Mouse (Mus musculus) kidney, adult 10 weeks (tissue): ENCODE data around the gene Syn3. TPM values are rescaled to one million over a fixed set of nuclear protein-coding genes. Genes with fewer than 3 reads are reported as not detected.

Source experiments
- polyA plus RNA-seq: library from polyadenylated mRNA; stranded (reverse); fragments of 350-450 nt; fragmentation: Illumina TruSeq; extraction: RNeasy Lipid Tissue Mini Kit (QIAGEN cat#74804); gene quantifications from one replicate; pipeline ENCODE4 v1.2.3, GENCODE M21; 2014; ENCODE audit warnings: low read depth, low replicate concordance

The Syn3 gene
- polyA plus RNA-seq, result 1.5 TPM

DNA sequence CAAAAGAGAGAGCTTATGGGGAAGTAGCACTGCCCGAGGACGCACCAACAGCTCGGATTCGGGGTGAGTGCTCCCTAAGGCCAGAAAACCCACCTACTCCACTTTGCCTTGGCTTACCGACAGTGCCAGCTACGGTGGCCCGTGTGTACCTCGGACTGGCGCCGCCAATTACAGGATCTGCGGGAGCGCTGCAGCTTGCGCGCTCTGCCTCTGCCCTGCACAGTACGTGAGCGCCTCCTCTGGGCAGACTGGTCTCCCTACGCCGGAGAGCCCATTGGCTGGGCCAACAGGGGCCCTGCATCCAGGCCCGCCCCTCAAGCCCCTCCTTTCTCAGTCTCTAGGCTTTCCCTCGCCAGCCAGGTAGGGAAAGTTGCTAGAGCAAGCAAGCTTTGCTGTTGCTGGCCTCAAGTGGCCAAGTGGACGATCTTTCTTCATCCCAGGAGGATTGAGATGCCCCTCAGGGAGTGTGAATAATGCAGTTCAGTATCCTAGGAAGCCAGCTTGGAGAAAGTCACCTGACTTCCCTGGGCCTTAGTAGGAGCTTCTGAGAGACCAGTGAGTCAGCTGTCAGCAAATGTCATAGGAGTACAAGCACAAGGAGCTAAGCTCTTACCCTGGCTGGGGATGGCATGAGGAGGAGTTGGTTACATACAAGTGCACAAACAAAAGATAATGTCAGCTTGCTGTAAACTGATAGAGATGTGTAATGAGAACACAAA lies at the start of gene Syn3:
Gene Syn3, minus strand, starts transcription at position 224 of the 719 bp plus-strand sequence.

DNA sequence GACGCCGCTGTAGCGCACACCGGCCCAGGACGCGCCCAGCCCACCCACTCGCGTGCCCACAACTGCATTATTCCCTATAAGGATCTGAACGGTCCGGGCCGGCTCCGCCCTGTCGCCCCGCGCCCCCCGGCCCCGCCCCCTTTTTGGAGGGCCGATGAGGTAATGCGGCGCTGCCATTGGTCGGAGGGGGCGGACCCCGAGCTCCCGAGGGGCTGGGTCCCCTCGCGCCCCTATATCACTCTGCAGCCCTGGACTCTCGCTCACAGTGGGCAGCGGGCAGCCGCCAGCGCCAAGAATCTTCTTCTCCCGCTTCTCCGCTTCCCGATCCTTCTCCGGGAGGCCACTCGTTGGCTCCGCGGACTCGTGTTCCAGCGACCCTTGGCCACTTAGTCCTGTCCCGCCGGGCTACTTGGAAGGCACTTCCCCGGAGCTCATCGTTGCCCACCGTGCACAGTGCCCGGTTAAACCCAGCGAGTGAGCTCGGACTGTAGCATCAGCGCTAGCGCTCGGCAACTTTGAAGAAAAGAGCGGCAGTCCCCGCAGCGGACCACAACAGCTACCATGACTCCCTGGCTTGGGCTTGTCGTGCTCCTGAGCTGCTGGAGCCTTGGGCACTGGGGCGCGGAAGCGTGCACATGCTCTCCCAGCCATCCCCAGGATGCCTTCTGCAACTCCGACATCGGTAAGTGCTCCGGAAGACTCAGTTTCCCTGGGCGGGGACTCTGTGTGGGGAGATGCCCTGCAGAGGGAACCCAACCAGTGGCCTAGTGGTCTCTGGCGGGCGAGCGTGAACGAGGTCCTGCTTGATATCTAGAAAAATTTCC lies 198.2 kb downstream of the Syn3 start, which contains the start of gene Timp3:
Gene Timp3, plus strand, starts transcription at position 80 of the 824 bp plus-strand sequence.

DNA sequence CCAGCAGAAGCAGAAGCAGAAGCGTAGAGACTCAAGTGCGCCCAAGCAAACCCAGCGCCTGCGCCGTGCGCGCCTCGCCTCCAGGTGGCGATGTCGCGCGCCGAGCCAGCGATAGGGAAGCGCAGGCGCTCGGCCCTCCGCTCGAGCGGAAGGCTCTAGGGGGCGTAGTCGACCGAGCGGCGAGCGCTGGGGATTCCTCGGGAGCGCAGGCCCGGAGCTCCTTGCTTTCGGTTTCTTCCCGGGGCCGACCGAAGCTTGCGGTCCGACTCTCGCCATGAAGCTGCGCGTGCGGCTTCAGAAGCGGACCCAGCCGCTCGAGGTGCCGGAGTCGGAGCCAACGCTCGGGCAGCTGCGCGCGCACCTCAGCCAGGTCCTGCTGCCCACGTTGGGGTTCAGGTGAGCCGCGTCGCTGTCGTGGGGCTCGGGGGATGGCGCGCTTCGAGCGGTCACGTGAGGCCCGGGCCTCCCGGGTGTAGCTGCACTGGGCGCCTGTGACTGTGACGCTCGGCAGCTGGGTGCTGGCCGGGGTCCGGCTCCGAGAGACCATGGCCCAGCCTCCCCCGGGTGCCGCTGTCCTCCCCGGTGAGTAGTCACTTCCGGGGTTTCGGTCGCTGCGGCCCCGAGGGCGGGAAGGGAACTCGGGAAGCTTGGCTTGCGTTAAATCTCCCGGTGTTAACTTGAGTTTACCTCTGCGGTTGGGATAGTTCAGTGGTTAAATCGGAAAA lies 476.8 kb downstream of the Syn3 start, which contains the start of gene Fbxo7:
Gene Fbxo7, plus strand, starts transcription at position 224 of the 725 bp plus-strand sequence.

DNA sequence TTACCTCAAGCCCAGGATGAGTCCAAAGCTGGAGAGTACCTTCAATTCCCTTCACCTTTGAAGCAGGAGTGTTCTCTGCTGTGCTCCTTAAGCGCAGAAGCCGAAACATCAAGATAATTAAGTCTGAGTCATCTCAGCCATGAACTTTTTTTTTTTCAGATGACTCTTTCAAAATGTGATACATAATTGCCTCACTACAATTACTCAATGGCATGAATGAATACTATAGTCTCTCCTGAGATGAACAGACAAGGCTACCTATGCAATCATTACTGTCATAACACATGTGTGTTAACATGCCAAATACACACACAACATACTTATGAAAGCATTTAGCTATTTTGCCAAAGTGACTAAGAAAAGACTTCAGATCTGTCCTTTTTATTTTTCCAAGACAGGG lies 486.9 kb downstream of the Syn3 start, which contains the start of gene Bpifc:
Gene Bpifc, minus strand, starts transcription at position 115 of the 400 bp plus-strand sequence.

Other genes with a start within 250 kb of the Syn3 start
- 1,967 TPM for gene Timp3, start 198.5 kb downstream of the Syn3 start, polyA plus RNA-seq
- 1,353 TPM for gene Hsp90b1, start 206.6 kb upstream of the Syn3 start, polyA plus RNA-seq
- gene Ttc41, start 206.9 kb upstream of the Syn3 start, polyA plus RNA-seq, result 5.3 TPM